Mouse (Mus musculus): ENCODE measurements at regions not wholly inside any gene's neighbourhood (a gene's known extent, or its start where the extent isn't known, plus 50 kb on each side); places are given as distances from the start of the nearest gene placed in this dataset.
A peak's percentile ranks its signal among the peaks of the same experiment; 100 is the strongest.

GRCm38 (mm10) chr14:48942882-48943281 lies 123.0 kb upstream of the Ap5m1 start:
- DNase-seq (ENCODE audit: low spot score), result no peak

DNA sequence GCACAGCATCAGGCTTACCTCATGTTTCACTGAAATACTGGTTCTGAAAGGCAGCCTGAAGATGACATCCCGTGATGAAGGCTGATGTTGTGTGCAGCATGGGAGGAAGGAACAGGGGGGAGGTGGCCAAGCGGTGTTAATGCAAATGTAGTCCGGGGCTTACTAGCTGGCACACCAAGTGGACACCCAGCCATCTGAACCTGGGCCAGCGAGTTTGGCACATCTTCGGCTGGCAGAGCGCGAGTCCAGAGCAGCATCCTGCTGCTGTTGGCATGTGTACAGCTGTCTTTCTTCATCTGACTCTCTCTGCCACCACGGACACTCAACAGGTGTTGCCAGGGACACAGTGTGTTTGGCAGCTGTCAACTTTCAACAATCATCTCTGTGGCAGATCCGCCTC lies 135.0 kb upstream of the Ap5m1 start:
- DNase-seq (ENCODE audit: low spot score), result no peak

DNA sequence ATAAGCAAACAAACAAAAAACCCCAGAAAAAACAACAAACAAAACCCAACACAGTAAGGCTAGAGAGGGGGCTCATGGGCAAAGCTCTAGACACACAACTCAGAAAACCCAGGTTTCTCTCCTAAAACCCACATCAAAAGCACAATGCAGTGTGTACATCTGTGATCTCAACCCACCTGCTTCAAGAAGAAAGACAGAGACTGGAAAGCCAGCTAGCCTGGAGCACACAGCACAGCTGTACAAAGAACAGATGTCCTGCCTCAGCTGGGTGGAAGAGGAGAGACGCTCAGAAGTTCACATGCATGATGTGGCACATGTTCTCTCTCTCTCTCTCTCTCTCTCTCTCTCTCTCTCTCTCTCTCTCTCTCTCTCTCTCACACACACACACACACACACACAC lies 140.0 kb upstream of the Ap5m1 start:
- peak; percentile 87 for DNase-seq (ENCODE audit: low spot score)

DNA sequence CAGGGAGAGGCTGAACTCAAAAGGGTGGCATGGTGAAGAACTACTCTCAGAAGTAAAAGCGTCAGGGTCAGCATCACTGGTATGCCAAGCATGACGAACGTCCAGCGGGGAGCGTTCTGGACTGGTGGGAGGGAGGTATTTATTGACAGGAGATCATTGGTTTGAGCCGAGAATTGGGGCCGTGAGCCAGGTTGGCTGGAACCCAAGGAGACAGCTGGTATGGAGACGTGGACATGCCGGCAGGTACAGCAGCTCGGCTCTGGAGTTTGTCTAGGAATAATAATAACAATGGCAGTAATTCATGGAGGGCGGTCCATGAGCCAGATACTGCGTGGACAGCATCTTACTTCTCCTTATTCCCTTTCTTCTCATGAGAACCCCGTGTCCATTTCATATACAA lies 156.5 kb upstream of the Ap5m1 start:
- DNase-seq (ENCODE audit: low spot score), result no peak

GRCm38 (mm10) chr14:48907991-48908698 lies 157.8 kb upstream of the Ap5m1 start:
- DNase-seq (ENCODE audit: low spot score), result no peak

DNA sequence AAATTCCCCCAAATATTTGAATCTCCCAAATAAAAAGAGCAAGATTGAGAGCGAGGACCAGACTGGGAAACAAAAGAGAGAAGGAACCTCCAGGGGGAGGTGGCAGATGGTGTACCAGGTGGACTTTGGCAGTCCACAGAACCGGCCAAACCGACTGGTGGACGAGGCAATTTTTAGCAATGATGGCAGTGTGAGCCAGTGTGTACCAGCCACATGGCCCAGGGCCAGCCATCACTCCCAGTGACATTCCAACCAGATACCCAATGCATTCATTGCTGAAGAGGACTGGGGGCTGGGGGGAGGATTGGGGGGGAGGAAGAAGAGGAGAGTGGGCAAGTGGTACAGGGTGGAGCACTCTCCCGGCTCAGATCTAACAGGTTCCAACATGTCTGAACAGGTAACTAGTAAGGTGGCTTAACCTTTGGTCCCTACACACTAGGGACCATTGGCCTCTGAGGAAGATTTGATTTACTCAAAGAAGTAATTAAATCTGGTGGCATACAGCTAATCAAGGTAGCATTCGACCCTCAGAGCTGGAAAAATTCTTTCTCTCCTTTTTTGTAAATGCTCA lies 158.4 kb upstream of the Ap5m1 start:
- DNase-seq (ENCODE audit: low spot score), result no peak

DNA sequence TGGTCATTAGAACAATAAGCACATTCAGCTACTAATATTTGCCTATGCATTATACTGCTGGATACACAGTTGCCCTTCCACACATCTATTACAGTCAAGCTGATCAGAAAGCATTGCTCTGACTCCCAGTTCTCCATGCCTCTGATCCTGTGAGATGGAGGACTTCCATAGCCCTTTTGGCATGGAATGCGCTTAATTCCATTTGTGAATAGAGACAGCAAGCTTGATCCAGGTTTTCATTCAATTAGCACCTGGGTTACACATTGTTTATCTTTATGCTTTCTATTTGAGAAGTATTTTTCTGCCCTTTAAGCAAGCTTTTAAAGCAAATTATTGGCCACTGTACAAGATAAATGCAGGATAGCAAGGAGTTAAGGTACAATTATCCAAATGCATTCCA lies 158.9 kb upstream of the Ap5m1 start:
- no peak for DNase-seq (ENCODE audit: low spot score)

- no peak for DNase-seq (ENCODE audit: low spot score)
Measured at GRCm38 (mm10) chr14:48904576-48904975, 161.3 kb upstream of the Ap5m1 start.

DNA sequence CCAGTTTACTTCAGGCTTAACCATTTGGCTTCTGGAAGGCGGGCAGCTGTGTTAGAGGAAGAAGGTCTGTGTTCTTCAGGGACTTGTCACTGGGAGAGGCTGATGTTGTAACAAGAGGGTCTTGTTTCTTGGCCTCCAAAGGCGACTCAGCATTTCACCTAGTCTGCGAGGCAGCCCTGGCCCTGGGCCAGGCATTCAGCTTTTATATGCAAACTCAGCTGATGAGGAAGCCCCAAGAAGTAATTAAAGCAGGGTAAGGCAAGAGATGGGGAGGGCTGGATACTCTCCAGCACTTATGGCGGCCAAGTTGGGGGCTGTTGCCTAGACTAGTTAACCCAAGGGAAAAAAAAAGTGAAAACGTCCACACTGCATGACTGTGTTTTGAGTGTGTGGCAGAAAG lies 162.4 kb upstream of the Ap5m1 start:
- no peak for DNase-seq (ENCODE audit: low spot score)

DNA sequence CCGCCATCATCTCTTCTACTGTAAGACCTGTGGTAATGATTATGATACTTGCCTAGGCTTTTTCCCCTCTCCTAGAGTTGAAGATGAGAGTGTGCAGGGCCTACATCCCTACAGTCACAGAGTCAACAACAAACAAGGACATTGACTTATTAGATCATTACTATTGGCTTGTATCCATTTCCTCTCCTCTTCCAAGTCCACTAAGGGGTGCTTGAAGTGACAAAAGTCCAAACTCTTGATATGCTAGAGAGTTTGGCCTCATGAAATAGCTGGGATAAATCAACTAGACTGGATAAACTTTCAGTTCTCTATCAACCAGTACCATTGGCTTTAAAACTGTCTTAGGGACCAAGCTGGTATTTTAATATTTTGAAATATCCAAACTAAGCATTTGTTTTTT lies 165.7 kb upstream of the Ap5m1 start:
- DNase-seq (ENCODE audit: low spot score), result no peak

DNA sequence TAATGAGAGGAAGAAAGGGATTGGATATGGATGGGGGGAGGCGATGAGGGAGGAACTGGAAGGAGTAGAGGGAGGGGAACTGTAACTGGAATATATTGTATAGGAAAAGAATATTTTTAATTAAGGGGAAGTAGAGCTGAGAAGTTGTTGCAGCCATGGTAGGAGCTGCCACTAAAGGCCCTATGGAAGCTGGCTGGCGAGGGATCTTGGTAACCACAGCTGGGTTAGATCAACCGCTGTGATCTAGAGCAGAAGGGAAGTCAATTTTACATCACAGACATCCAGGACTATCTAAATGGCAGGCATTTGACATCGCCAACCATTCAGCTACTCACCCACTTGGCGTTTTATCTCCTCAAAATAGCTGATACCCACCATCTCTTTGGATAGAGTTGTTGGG lies 168.8 kb upstream of the Ap5m1 start:
- DNase-seq (ENCODE audit: low spot score), result no peak

DNA sequence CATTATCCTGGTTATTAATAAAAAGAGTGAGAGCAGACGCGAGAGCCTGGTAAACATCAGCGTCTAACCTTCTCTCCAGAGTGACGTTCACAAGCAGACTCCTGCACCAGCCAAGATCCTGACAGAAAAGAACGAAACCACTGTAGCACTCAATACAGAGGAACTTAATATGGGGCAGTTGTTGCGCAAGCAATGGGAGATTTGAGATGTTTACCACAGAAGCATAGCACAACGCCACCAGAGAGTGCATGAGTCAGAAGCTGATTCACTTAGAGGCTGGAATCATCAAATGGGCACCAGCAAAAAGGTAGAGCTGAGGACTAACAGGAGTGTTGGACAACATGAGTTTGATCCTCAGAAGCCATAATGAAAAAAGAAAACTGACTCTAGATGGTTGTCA lies 169.7 kb upstream of the Ap5m1 start:
- DNase-seq (ENCODE audit: low spot score), result no peak

DNA sequence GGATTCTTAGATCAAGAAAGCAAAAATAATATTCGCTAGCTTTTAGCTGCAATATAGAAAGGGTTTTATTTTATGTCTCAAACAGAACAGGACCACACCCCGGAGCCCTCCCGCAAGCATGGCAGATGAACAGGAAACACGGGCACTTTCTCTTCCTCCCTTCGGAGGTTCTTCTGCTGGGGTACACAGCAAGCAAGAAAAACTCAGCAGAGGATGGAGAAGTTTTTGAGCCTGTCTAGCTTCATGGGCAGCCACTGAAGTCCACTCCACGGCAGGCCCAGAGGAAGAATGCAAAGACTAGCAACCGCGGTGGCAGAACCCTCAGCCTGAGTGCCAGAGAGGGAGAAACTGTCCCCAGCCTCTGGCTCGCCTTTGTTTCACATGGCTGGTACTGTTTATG lies 174.7 kb upstream of the Ap5m1 start:
- DNase-seq (ENCODE audit: low spot score), result no peak

- DNase-seq (ENCODE audit: low spot score), result no peak
Measured at GRCm38 (mm10) chr14:48888954-48889353, 176.9 kb upstream of the Ap5m1 start.

- DNase-seq (ENCODE audit: low spot score), result no peak
Measured at GRCm38 (mm10) chr14:48880041-48880440, 185.9 kb upstream of the Ap5m1 start.

GRCm38 (mm10) chr14:48877998-48878657 lies 187.8 kb upstream of the Ap5m1 start:
- DNase-seq (ENCODE audit: low spot score), result no peak

GRCm38 (mm10) chr14:48871313-48871712 lies 194.6 kb upstream of the Ap5m1 start:
- no peak for DNase-seq (ENCODE audit: low spot score)

- no peak for DNase-seq (ENCODE audit: low spot score)
Measured at GRCm38 (mm10) chr14:48869956-48870355, 195.9 kb upstream of the Ap5m1 start.

- no peak for DNase-seq (ENCODE audit: low spot score)
Measured at GRCm38 (mm10) chr14:48855453-48855852, 181.8 kb upstream of the Otx2 start.

DNA sequence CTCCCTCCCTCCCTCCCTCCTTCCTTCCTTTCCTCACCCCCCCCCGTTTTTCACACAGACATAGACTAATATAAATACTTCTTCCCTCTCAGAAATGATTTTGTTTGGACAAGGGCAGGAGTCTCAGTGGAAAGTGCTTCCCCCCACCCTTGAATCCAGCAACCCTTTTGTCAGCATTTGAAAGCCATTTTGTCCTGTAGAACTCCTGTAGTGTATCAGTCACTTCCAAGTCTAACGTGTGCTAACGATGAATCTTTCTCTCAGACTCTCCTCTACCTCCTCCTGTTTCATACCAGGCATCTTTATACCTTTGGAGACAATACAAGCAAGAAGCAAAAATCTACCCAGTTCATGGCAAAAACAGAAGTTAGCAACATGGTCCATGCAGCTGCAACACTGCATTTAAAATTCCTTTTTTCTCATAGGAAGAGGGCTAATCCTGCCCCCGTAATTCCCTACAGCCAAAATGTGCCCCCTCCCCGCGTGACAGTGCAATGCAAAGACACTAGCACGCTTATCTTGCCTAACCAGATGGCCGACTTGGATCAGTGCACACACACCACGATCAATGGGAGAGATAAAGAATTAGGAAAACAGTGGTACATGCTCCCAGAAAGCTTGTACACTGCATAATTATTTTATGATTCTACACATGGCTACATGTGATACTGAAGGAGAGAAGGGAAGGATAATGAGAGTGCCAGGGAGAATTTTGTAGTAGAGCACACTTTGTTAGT lies 180.7 kb upstream of the Otx2 start:
- DNase-seq (ENCODE audit: low spot score), result no peak

DNA sequence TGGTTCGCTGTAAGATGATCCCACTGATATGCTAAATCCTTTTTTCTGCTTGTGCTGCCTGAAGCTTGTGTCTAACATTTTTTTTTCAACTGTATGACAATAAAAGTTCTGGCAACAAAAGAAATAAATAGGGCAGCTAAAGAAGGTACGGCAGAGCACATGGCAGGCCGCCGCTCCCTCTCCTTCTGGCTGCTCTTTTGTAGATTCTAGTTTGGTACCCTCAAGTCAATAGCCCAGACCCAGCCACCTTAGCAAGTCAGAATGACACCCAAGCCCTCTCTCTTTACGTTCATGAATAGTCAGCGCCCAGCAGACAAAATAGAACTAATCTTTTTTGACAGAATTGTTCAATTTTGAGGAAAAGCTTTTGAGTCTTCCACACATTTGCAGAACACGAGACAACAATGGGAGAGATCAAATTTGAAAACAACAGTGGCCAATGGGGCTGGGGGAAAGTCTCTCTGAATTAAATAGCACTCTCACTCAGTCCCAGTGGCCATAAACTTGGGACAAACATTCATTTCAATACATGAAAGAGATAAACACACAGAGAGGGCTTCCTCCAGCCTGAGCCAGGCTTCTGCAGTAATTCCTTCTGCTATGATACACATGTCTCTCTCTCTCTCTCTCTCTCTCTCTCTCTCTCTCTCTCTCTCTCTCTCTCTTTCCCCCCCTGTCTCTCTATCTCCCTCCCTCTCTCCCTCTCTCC lies 180.0 kb upstream of the Otx2 start:
- DNase-seq (ENCODE audit: low spot score), result no peak

DNA sequence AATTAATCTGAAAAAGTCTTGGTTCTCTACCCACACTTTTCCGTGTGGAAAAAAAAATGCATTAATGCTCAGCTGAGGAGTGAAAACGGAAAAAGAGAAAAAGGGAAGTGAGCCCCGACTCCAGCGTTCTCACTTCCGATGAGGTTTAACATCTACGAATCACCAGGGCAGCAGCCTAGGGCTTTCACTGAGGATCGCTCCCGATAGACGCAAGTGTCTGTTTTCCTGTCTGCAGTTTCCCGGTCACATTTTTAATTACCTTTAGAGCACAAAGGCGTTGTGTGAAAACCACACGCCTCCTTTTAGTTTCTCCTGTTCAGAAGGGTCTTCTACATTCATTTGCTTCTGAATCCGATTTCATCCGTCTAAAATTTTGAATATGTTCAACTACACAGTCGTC lies 179.2 kb upstream of the Otx2 start:
- no peak for DNase-seq (ENCODE audit: low spot score)
